Mouse (Mus musculus): ENCODE data around the gene 4930544D05Rik.

Gene 4930544D05Rik

GRCm38 (mm10) chr11:70615516-70616093 is at the start of gene 4930544D05Rik:
Gene 4930544D05Rik (plus strand): TSS chr11:70615848.
- no peak for DNase-seq (ENCODE audit: low spot score)

GRCm38 (mm10) chr11:70566586-70566985 is 49.1 kb upstream of the 4930544D05Rik start:
- DNase-seq (ENCODE audit: low spot score) = no peak

GRCm38 (mm10) chr11:70570614-70571013 is 45.0 kb upstream of the 4930544D05Rik start:
- DNase-seq (ENCODE audit: low spot score) = peak; percentile 4

- DNase-seq (ENCODE audit: low spot score) = no peak
Measured at GRCm38 (mm10) chr11:70571641-70572040, 44.0 kb upstream of the 4930544D05Rik start.

GRCm38 (mm10) chr11:70572348-70572902 is 43.2 kb upstream of the 4930544D05Rik start:
- peak; percentile 18 for DNase-seq (ENCODE audit: low spot score)

GRCm38 (mm10) chr11:70573872-70574271 is 41.8 kb upstream of the 4930544D05Rik start:
- no peak for DNase-seq (ENCODE audit: low spot score)

GRCm38 (mm10) chr11:70577201-70577600 is 38.4 kb upstream of the 4930544D05Rik start:
- no peak for DNase-seq (ENCODE audit: low spot score)

- DNase-seq (ENCODE audit: low spot score) = no peak
Measured at GRCm38 (mm10) chr11:70578962-70579361, 36.7 kb upstream of the 4930544D05Rik start.

- DNase-seq (ENCODE audit: low spot score) = no peak
Measured at GRCm38 (mm10) chr11:70579710-70580357, 35.8 kb upstream of the 4930544D05Rik start.

- DNase-seq (ENCODE audit: low spot score) = no peak
Measured at GRCm38 (mm10) chr11:70580358-70580720, 35.3 kb upstream of the 4930544D05Rik start.

GRCm38 (mm10) chr11:70580921-70581320 is 34.7 kb upstream of the 4930544D05Rik start:
- DNase-seq (ENCODE audit: low spot score) = no peak

- DNase-seq (ENCODE audit: low spot score) = no peak
Measured at GRCm38 (mm10) chr11:70582196-70582595, 33.5 kb upstream of the 4930544D05Rik start.

- no peak for DNase-seq (ENCODE audit: low spot score)
Measured at GRCm38 (mm10) chr11:70583022-70583714, 32.5 kb upstream of the 4930544D05Rik start.

GRCm38 (mm10) chr11:70583775-70584174 is 31.9 kb upstream of the 4930544D05Rik start:
- DNase-seq (ENCODE audit: low spot score) = no peak

- no peak for DNase-seq (ENCODE audit: low spot score)
Measured at GRCm38 (mm10) chr11:70585457-70585856, 30.2 kb upstream of the 4930544D05Rik start.

GRCm38 (mm10) chr11:70586261-70586660 is 29.4 kb upstream of the 4930544D05Rik start:
- DNase-seq (ENCODE audit: low spot score) = no peak

GRCm38 (mm10) chr11:70586954-70587353 is 28.7 kb upstream of the 4930544D05Rik start:
- no peak for DNase-seq (ENCODE audit: low spot score)

GRCm38 (mm10) chr11:70591733-70592132 is 23.9 kb upstream of the 4930544D05Rik start:
- DNase-seq (ENCODE audit: low spot score) = no peak

- no peak for DNase-seq (ENCODE audit: low spot score)
Measured at GRCm38 (mm10) chr11:70594253-70594989, 21.2 kb upstream of the 4930544D05Rik start.

GRCm38 (mm10) chr11:70595638-70596037 is 20.0 kb upstream of the 4930544D05Rik start:
- DNase-seq (ENCODE audit: low spot score) = no peak

GRCm38 (mm10) chr11:70596094-70596493 is 19.6 kb upstream of the 4930544D05Rik start:
- DNase-seq (ENCODE audit: low spot score) = no peak

GRCm38 (mm10) chr11:70597301-70597700 is 18.3 kb upstream of the 4930544D05Rik start:
- no peak for DNase-seq (ENCODE audit: low spot score)

All from c-Kit-positive CD71-positive TER-119-positive erythroid progenitor cells, embryonic 14.5 days (primary cell).